Mouse (Mus musculus) erythroblast, embryonic 14.5 days (primary cell): ENCODE measurements around the gene Lce3a.

Experiments used
- GATA1 ChIP-seq: IDR thresholded peaks from 2 replicates; pipeline ENCODE4 v1.6.1; 2012; ENCODE audit warnings: low read length, inconsistent platforms, mixed read lengths
- TAL1 ChIP-seq: IDR thresholded peaks from 3 replicates; pipeline ENCODE4 v1.6.1; 2012; ENCODE audit warnings: low read length, inconsistent platforms, mixed read lengths

- no peak for TF ChIP-seq GATA1
- TF ChIP-seq TAL1, result no peak
These were observed at the start of gene Lce3a for GRCm38 (mm10) chr3:92926130-92926529.
